Mouse (Mus musculus): Measurements from ENCODE around the gene Mindy4.

GRCm38 (mm10) chr6:55354456-55355117 lies 151.4 kb downstream of the Mindy4 start:
- no peak for TF ChIP-seq CTCF (IDR thresholded peaks at IDR 0.05; ENCODE audit: low read depth)
- no peak for TF ChIP-seq EP300 (optimal IDR thresholded peaks at IDR 0.05)

Measured in stomach, postnatal 0 days (tissue).